Mouse (Mus musculus) embryonic facial prominence, embryonic 11.5 days (tissue): ENCODE measurements around the gene Casp8ap2. TPM values are rescaled to one million over a fixed set of nuclear protein-coding genes. Genes with fewer than 3 reads are reported as not detected.

Source experiments
- ATAC-seq: fragments of 200-750 bp; cut with Nextera tagmentation; replicated peaks from 2 replicates; pipeline ENCODE4 v1.8.0; 2017; ENCODE audit warnings: low read depth; ENCODE audit not compliant: insufficient number of reproducible peaks, low FRiP score, low TSS enrichment
- DNase-seq: peaks from one replicate; pipeline ENCODE4 v3.0.0-alpha.2; 2015; ENCODE audit warnings: low spot score
- H3K27ac ChIP-seq: fragments of 300-500 bp; sonication (generic); replicated peaks from 2 replicates; pipeline ENCODE4 v1.5.1; 2014; ENCODE audit warnings: mild to moderate bottlenecking, low read depth, low read length, control low read depth
- H3K27me3 ChIP-seq: fragments of 300-500 bp; sonication (generic); 2 replicates; pipeline ENCODE4 v1.6.1; 2014; ENCODE audit warnings: mild to moderate bottlenecking, low read length, moderate library complexity, mixed read lengths; ENCODE audit not compliant: control insufficient read depth, insufficient read depth
- H3K36me3 ChIP-seq: fragments of 300-500 bp; sonication (generic); replicated peaks from 2 replicates; pipeline ENCODE4 v1.6.1; 2014; ENCODE audit warnings: low read depth, mild to moderate bottlenecking, low read length, moderate library complexity, mixed read lengths; ENCODE audit not compliant: control insufficient read depth, insufficient read depth
- H3K4me1 ChIP-seq: fragments of 300-500 bp; sonication (generic); 2 replicates; pipeline ENCODE4 v1.6.1; 2014; ENCODE audit warnings: low read length, mixed read lengths; ENCODE audit not compliant: control insufficient read depth, insufficient read depth
- H3K4me2 ChIP-seq: fragments of 300-500 bp; sonication (generic); 2 replicates; pipeline ENCODE4 v1.6.1; 2014; ENCODE audit warnings: low read depth, mild to moderate bottlenecking, control low read depth, low read length, moderate library complexity
- H3K4me3 ChIP-seq: fragments of 300-500 bp; sonication (generic); 2 replicates; pipeline ENCODE4 v1.5.1; 2014; ENCODE audit warnings: low read depth, low read length, control low read depth
- H3K9ac ChIP-seq: fragments of 300-500 bp; sonication (generic); replicated peaks from 2 replicates; pipeline ENCODE4 v1.6.1; 2014; ENCODE audit warnings: mild to moderate bottlenecking, control low read depth, low read length
- H3K9me3 ChIP-seq: fragments of 300-500 bp; sonication (generic); replicated peaks from 2 replicates; pipeline ENCODE4 v1.6.1; 2016; ENCODE audit warnings: mild to moderate bottlenecking, low read length, inconsistent platforms, mixed read lengths; ENCODE audit not compliant: control insufficient read depth
- WGBS: fragments of 180-500 bp; shearing (Covaris S2); extraction: QIAGEN DNeasy Blood & Tissue Kit; methylation state at CpG from one replicate; pipeline ENCODE4 v1.1.7; 2014; 5-methylcytosine and 5-hydroxymethylcytosine counted together
- polyA plus RNA-seq: library from polyadenylated mRNA; unstranded; fragments of >200 nt; fragmentation: Nextera tagmentation; extraction: Ambion mirVana; gene quantifications from 2 replicates; pipeline ENCODE4 v1.2.1, GENCODE M21; 2014

Gene Casp8ap2
- polyA plus RNA-seq, 1 experiment from 2014 or later: 81.1 TPM

GRCm38 (mm10) chr4:32574604-32575003 lies 40.6 kb upstream of the Casp8ap2 start:
- ATAC-seq: no peak
- Histone ChIP-seq H3K4me3 (no peak overlapping the region), H3K4me1 (peaks cover 6% of the 10 kb centered on the region; the same call in 1 of the 2 replicates), H3K9me3 (no peaks in the 10 kb centered on the region), H3K36me3 (no peaks in the 10 kb centered on the region; the same call in 1 of the 2 replicates), H3K27ac (no peak overlapping the region), H3K4me2 (no peak overlapping the region), H3K27me3 (no peaks in the 10 kb centered on the region), H3K9ac (no peak overlapping the region)
- WGBS: 84% methylated on average over 1 of the region's 1 CpGs
- DNase-seq: no peak

DNA sequence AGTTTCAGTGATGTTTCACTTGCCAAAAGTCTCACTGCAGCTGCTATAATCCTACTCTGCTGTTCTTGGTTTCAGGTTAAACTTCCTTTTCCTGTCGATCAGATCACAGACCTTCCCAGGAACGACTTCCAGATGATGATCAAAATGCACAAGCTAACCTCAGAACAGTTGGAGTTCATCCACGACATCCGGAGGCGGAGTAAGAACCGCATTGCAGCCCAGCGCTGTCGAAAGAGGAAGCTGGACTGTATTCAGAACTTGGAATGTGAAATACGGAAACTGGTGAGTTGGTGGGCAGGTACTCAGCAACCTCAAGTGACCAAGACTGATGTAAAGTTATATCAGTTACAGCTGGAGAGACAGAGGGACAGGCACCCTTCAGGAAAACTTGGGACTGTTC lies 40.1 kb upstream of the Casp8ap2 start:
- peak; percentile 69 for DNase-seq
- no peak for ATAC-seq
- 36% methylated on average over 9 of the region's 9 CpGs for WGBS

DNA sequence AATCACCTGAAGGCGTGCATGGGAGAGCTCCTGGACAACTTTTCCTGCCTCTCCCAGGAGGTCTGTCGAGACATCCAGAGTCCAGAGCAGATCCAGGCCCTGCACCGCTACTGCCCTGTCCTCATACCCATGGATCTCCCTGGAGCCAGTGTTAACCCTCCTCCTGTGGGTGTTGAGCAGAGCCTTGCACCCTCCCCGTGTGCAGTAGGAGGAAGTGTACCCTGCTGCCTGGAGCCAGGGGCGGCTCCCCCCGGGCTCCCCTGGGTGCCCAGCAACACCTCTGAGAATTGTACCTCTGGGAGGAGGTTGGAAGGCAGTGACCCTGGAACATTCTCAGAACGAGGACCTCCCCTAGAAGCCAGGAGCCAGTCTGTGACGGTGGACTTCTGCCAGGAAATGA lies 35.4 kb upstream of the Casp8ap2 start:
- Histone ChIP-seq H3K27me3 (no peaks in the 10 kb centered on the region), H3K27ac (no peak overlapping the region), H3K4me2 (no peak overlapping the region), H3K4me3 (no peak overlapping the region), H3K9me3 (no peaks in the 10 kb centered on the region), H3K9ac (no peak overlapping the region), H3K4me1 (0 out of 2 replicates have a peak, but pooled peaks cover 3% of the 10 kb centered on the region), H3K36me3 (peaks cover 3% of the 10 kb centered on the region; the same call in 1 of the 2 replicates)
- WGBS: 80% methylated on average over 8 of the region's 8 CpGs
- no peak for ATAC-seq
- DNase-seq: no peak

More for the DNA sequence above, 40.1 kb upstream of the Casp8ap2 start:
- H3K36me3 ChIP-seq: peaks cover under 1% of the 10 kb centered on the region
- no peak overlapping the region for H3K4me2 ChIP-seq
- H3K4me3 ChIP-seq: no peak overlapping the region
- H3K9me3 ChIP-seq: no peaks in the 10 kb centered on the region
- no peak overlapping the region for H3K9ac ChIP-seq
- peaks cover 6% of the 10 kb centered on the region; the same call in 1 of the 2 replicates for H3K4me1 ChIP-seq
- no peaks in the 10 kb centered on the region for H3K27me3 ChIP-seq
- H3K27ac ChIP-seq: no peak overlapping the region

DNA sequence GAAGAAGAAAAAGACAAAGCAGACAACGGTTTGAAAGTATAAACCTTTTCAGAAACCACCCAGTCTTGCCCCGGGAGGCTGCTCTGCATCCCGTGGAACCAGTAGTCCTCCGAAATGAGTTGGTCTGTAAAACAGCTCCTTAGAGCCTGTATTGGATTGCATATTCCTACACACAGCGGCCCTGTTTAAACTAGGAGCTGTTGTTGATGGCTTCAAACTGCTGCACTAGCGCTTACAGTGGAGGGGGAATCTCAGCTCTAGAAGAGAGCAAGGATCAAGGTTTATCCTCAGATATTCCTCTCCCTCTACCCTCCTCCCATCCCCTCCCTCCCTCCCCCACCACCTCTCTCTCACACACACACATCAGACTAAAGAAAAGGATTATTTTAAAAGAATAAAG lies 31.1 kb upstream of the Casp8ap2 start:
- H3K4me2 ChIP-seq: no peak overlapping the region
- no peak overlapping the region for H3K9ac ChIP-seq
- H3K27me3 ChIP-seq: no peaks in the 10 kb centered on the region
- 71% methylated on average over 6 of the region's 6 CpGs for WGBS
- no peak overlapping the region for H3K4me3 ChIP-seq
- DNase-seq: no peak
- H3K4me1 ChIP-seq: no peaks in the 10 kb centered on the region
- no peaks in the 10 kb centered on the region for H3K9me3 ChIP-seq
- H3K27ac ChIP-seq: no peak overlapping the region
- ATAC-seq: no peak
- H3K36me3 ChIP-seq: peaks cover 3% of the 10 kb centered on the region; the same call in 1 of the 2 replicates

GRCm38 (mm10) chr4:32586596-32586995 lies 28.7 kb upstream of the Casp8ap2 start:
- Histone ChIP-seq H3K9me3 (no peaks in the 10 kb centered on the region), H3K4me1 (no peaks in the 10 kb centered on the region), H3K4me3 (no peak overlapping the region), H3K9ac (no peak overlapping the region), H3K36me3 (no peaks in the 10 kb centered on the region), H3K4me2 (no peak overlapping the region), H3K27me3 (no peaks in the 10 kb centered on the region), H3K27ac (no peak overlapping the region)
- DNase-seq (peak; percentile 75), ATAC-seq (no peak)
- WGBS: 11% methylated on average over 9 of the region's 9 CpGs

- Histone ChIP-seq H3K27ac (no peak overlapping the region), H3K4me3 (no peak overlapping the region), H3K4me2 (no peak overlapping the region), H3K36me3 (no peaks in the 10 kb centered on the region), H3K9me3 (no peaks in the 10 kb centered on the region), H3K9ac (no peak overlapping the region), H3K4me1 (no peaks in the 10 kb centered on the region), H3K27me3 (no peaks in the 10 kb centered on the region)
- ATAC-seq (no peak), DNase-seq (no peak)
- WGBS: 89% methylated on average over 5 of the region's 5 CpGs
These were observed 27.7 kb upstream of the Casp8ap2 start for GRCm38 (mm10) chr4:32587543-32587942.

DNA sequence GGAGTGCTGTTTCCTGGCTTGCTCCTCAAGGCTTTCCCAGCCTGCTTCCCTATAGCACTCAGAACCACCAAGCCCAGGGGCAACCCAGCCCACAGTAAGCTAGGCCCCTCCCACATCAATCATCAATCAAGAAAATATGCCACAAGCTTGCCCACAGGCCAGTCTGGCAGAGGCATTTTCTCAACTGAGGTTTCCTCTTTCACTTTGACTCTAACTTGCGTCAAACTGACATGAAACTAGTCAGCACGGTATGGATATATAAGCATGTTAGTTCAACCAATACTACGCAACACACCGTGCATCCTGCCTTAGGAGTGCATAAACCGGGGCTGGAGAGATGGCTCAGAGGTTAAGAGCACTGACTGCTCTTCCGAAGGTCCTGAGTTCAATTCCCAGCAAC lies 27.0 kb upstream of the Casp8ap2 start:
- no peak for ATAC-seq

DNA sequence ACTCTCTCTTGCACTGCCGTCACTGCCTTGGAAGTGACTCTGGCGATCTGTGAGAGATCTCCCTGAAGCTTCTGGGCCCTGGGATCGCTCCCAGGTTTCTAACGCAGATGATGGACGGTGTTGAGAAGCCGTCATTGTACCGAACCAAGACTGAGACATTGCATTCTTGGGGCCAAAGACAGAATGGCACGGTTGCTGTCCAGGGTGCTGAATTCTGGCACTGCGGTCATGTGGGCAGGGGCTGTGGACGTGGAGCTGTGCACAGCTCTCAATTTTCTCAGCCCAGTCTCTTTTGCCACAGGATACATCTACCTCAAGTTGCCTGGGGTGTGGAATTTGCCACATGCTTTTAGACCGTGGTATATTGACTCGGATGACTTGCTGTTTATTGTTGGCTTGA lies 14.1 kb upstream of the Casp8ap2 start:
- 25% methylated on average over 12 of the region's 12 CpGs for WGBS
- no peaks in the 10 kb centered on the region for H3K27me3 ChIP-seq

More for the DNA sequence above, 27.0 kb upstream of the Casp8ap2 start:
- no peak overlapping the region for H3K4me3 ChIP-seq
- no peaks in the 10 kb centered on the region for H3K9me3 ChIP-seq
- H3K27ac ChIP-seq: no peak overlapping the region
- H3K36me3 ChIP-seq: no peaks in the 10 kb centered on the region
- no peak overlapping the region for H3K4me2 ChIP-seq
- no peak for DNase-seq
- 84% methylated on average over 6 of the region's 6 CpGs for WGBS
- H3K9ac ChIP-seq: no peak overlapping the region
- H3K4me1 ChIP-seq: no peaks in the 10 kb centered on the region
- no peaks in the 10 kb centered on the region for H3K27me3 ChIP-seq

More for the DNA sequence above, 14.1 kb upstream of the Casp8ap2 start:
- DNase-seq: peak; percentile 84
- H3K36me3 ChIP-seq: no peaks in the 10 kb centered on the region
- H3K4me2 ChIP-seq: no peak overlapping the region
- no peaks in the 10 kb centered on the region for H3K4me1 ChIP-seq
- ATAC-seq: no peak
- no peaks in the 10 kb centered on the region for H3K9me3 ChIP-seq
- no peak overlapping the region for H3K4me3 ChIP-seq
- no peak overlapping the region for H3K27ac ChIP-seq
- no peak overlapping the region for H3K9ac ChIP-seq
